Mouse (Mus musculus): ENCODE measurements at regions not wholly inside any gene's neighbourhood (a gene's known extent, or its start where the extent isn't known, plus 50 kb on each side); places are given as distances from the start of the nearest gene placed in this dataset.

DNA sequence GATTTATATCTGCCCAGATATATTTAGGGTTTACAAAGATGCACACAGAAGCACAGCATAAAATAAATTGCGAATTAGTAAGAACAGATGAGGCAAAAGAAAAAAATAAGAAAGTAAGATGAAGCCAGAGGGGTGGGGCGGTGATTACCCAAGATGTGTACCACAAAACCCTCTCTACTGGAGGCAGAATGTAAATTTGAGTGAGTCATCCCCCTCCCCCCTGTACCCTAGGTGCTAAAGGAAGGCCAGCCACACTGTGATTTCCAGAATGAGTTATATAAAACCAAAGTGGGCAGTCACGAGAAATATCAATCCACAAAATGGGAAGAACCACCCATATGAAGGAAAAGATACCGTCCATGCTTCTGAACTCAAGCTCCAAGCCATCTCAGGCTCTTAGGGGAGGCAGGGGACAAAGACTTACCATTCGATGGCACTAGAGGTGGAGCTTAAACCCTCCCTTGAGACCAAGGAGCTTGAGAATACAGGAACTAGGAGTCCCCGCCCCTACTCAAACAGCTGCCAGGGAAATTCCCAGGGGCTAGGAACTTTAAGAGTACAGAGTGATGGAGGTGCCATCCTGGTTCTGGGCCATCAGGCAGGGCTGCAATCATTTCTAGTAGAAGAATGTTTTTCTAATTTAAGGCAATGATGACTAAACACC is 383.8 kb downstream of the Bcor start:
- in situ Hi-C loops (cut with MboI, MseI): no loop called here

DNA sequence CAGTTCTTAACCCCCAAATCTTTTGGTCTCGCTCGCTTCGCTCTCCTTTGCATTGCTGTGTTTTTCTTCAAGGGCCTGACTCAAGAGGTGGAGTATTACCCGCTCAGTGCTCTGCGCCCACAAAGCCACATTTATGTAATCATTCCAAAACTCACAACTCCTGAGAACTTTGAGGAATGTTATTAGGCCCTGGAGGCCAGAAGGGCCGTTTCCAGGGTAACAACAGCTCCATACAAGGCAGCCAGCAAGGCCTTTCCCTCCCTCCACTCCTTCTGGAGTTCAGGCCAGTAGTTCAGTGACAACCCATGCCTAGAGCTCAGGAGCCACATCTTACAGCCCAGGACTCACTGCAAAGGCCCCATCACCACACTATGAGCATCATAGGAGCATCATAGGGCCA is 365.1 kb downstream of the Bcor start:
- in situ Hi-C loops (cut with MboI, MseI): no loop called here

DNA sequence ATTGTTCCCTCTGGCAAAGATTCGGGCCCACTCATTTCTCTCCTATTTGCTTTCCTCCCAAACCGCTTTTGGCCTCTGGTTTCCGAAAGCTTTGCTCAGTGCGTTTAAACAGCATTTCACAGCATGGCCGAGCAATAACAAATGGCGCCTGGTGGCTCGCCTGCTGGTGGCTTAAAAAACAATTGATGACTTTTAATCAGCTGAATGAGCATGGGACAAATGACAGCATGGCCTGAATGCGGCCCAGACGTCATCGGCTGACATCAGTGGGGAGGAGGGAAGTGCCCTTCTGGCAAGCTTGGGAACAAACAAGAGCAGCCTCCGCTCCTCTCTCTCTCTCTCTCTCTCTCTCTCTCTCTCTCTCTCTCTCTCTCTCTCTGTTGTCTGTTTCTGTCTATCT is 362.3 kb downstream of the Bcor start:
- in situ Hi-C loops (cut with MboI, MseI): no loop called here

DNA sequence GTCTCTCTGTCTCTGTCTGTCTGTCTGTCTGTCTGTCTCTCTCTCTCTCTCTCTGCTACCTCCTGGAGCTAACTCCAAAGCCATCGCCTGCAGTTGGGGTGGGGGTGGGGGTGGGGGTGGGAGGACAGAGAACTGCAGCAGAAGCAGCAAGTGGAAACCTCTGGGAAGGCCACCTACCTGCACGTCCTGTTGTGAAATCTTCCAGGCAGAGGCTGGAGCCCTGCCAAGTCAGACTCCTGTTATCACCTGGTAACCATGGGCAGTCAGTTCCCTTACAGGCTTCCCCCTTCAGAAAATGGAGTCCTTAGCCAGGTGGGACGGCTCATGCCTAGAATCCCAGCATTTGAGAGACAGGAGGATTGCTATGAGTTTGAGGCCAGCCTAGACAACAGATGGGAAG is 361.8 kb downstream of the Bcor start:
- in situ Hi-C loops (cut with MboI, MseI): no loop called here

DNA sequence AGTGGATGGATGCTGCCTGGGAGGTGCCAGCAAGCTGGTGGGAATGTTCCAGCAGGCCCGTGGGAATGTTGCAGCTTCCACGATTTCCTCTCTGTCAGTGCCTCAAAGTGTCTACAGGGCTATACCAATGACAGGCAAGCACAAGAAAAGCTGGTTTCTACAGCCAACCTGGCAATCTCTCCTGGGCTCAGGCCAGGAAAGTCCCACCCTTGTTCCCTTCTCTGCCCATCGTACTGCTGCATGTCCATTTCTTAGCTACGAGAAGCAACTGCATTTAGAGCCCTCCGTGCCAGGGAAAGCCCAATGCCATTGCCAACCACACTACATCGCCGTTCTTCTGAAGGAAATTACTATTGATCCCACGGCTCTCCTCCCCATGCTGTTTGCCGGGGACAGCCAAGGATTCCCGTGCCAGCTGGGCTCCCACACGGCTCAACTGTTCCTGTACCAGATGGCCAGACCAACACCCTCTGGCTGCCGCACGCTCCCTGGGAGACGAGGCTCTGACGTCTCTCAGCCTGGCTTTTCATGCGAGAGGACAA is 359.7 kb downstream of the Bcor start:
- in situ Hi-C loops (cut with MboI, MseI): loop anchor here (5.0 to 10.0 kb wide), 3 partner anchors 166 to 334 kb away; no protein-coding TSS in a partner anchor

DNA sequence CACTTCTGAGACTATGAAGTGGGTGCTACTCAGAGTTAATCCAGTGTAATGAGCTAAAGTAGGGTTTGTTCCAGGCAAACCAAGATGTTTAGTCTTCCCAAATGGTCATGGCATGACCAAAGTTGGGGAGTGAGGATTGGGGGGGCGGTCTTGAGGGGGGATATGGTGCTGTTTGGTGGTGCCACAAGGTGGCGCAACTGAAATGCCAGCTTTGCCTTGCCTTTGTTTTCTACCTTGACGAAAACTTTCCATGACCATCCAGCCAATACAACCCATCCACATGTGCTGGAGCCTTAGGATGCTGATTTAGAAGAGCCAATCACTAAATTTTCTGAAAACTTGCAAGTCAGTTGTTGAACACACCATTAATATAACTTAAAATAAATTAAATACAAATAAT is 358.9 kb downstream of the Bcor start:
- in situ Hi-C loops (cut with MboI, MseI): loop anchor here (5.0 to 10.0 kb wide), 3 partner anchors 166 to 334 kb away; no protein-coding TSS in a partner anchor

DNA sequence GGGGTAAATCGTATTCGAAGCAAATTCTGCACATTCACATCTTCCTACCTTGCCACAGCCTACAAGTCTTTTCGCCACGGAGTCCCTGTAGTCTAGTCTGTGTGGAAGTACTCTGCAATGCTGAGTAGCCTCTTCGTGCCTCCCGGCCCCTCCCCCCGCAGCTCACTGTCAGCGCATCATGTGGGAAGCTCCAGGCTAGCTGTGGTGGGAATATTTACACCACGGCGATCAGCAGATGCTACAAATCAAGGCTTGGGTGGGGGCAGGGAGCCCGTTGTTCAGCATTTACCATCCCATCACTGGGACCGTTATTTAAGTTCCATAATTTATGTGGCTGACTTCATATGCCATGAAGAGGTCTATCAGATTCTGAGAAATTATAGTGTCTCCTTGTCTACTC is 358.5 kb downstream of the Bcor start:
- in situ Hi-C loops (cut with MboI, MseI): loop anchor here (5.0 to 10.0 kb wide), 3 partner anchors 167 to 333 kb away; no protein-coding TSS in a partner anchor

DNA sequence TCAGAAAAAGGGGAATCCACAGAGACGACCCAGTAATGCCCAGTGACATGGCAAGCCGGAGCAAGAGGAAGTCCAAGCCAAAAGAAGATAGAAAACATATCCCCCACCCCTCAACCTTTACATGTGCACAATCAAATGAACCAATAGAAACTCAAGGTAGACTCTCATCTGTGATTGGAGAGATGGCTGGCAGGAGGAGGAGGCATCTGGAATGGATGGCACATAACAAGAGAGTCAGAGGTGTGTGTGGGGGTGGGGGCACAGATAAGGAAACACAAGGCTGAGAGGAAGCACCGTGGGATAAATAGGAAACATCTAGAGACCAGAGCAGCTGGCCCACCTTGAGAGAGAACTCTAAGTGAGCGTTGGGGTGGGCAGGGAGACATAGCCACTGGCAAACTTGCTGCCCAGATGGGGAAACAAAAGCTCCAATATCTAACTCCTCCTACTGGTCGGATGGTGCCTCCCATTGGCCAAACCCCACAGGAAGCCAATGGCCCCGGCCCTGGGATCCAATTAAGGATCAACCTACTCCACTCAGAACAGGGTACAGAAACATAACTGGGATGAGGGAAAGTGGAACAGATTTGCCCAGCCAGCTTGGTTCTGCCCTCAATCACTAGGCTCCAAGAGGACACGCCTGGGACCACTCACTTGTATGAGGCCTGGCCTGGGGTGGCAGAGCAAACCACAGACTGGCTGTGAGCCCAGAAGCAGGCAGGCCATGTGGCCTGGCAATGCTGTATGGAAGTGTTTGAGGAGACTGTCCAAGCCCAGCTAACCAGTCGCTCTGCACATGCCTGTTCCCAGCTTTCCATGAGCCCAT is 357.9 kb downstream of the Bcor start:
- in situ Hi-C loops (cut with MboI, MseI): loop anchor here (5.0 to 10.0 kb wide), 3 partner anchors 167 to 333 kb away; no protein-coding TSS in a partner anchor

DNA sequence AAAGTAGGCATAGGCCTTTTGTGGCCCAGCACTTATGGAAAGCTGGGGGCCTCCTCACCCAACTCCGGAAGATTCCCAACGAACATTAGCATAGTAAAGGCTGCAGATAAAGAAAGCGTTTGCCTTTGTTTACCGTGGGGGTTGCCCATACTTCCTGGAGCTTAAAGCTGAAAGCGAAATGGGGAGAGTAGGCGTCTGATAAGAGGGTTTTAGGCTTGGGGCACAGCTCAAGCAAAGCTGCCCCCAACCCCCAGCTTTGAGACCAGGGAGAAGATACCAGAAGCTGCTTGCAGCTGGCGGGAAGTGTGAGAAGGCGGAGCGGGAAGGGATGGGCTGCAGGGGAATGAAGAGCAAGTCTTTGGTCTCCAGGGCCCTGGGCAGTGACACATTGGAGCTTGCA is 356.9 kb downstream of the Bcor start:
- in situ Hi-C loops (cut with MboI, MseI): loop anchor here (5.0 to 10.0 kb wide), 3 partner anchors 168 to 332 kb away; no protein-coding TSS in a partner anchor

DNA sequence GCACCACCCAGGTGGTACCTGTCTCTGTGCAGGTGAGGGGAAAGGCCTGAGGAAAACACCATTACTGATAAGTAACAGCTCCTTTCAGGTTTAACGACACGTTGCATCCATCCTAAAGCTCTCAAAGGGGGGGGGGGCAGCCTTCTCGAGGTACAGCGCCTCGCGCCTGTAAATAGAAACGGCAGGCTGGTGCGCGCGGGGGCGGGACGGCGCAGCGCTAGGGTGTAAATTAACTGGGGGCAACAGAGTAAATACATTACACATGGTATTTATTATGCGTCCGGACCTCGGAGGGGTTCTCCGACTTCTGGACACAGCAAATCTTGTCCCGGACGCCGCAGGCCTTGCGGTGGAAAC is 353.3 kb downstream of the Bcor start:
- in situ Hi-C loops (cut with MboI, MseI): loop anchor here (10.0 kb wide), 2 partner anchors 172 to 328 kb away; no protein-coding TSS in a partner anchor

DNA sequence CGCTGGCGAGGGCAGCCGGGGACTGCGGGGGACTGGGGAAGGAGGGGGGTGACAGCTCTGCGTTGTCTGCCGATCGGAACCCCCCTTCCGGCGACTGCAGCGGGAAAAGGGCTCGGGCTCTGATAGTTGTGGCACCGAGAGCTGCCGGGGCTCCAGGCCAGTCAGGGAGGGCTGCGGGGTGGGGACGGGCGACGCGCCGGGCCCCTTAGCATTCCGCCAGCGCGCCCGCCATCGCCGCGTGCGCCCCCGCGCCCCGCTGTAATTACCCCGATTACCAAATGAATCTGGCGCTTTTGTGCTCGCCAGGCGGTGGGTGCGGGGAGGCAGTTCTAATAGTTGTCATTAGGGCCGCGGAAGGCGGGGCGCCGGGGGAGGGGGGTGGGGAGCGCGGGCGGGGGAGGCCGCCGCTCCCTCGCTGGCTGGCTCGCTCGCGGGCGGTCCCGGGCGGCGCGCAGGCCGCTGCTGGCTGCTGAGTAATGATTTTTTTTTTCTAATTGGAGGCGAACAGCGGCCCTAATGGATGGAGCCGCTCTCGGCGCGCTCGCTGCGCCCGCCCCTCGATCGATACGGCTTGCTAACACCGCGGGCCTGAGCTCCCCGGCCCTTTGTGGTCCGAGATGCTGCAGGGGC is 352.8 kb downstream of the Bcor start:
- in situ Hi-C loops (cut with MboI, MseI): loop anchor here (10.0 kb wide), 2 partner anchors 173 to 327 kb away; no protein-coding TSS in a partner anchor

DNA sequence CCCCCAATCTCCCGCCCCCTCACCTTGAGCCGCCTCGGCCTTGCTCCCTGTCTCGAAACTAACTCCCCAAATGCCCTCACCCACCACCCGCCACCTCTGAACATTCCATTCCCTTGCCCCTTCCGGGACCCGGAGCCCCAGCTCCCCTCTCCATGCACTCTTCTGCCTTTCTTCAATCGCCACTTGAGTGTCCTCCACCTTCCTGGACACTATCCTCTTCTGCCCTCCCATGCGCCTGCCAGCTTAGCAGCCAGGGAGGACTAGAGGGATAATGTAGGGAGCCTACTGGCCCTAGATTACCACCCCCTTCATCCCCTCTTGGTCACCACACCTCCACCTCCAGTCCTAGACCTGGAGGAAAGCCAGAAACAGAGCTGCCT is 352.3 kb downstream of the Bcor start:
- in situ Hi-C loops (cut with MboI, MseI): loop anchor here (10.0 kb wide), 2 partner anchors 173 to 327 kb away; no protein-coding TSS in a partner anchor

DNA sequence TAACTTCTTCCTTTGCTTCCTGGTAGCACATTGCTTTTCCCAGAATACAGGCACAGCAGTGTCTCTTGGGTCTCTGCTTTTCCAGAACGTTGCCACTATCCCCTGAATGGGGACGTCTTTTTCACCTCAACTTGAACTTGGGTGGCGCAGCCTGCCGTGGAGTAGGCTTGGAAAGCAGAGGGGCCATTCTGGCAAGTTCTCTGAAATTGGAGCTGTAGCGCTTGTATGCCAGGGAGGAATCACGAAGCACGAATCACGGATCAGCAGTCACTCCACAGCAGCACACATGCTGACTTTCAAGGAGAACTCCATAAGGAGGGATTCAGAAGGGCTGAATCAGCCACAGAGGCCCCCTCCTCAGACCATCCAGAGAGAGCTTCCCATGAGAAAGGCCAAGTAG is 351.2 kb downstream of the Bcor start:
- in situ Hi-C loops (cut with MboI, MseI): loop anchor here (10.0 kb wide), 2 partner anchors 174 to 326 kb away; no protein-coding TSS in a partner anchor

DNA sequence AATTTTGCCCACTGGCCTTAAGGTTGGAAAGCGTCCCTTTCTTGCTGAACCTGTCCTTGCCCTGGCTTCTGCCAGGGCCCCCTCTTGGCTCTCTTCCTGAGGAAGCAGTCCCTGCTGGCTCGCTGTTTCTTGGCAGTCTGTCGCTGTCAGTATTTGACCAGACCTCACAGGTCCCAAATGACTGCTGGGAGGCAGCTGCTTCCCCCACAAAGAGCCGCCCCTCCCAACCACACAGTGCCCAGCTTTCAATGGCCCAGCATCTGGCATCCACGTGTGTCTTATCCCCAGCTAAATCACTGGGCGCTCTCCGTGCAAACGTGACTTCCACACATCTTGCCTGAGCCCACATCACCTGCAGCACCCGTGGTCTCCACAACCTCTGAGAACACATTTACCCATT is 345.3 kb downstream of the Bcor start:
- in situ Hi-C loops (cut with MboI, MseI): loop anchor here (5.0 kb wide), 1 partner anchor 102 kb away; no protein-coding TSS in a partner anchor

DNA sequence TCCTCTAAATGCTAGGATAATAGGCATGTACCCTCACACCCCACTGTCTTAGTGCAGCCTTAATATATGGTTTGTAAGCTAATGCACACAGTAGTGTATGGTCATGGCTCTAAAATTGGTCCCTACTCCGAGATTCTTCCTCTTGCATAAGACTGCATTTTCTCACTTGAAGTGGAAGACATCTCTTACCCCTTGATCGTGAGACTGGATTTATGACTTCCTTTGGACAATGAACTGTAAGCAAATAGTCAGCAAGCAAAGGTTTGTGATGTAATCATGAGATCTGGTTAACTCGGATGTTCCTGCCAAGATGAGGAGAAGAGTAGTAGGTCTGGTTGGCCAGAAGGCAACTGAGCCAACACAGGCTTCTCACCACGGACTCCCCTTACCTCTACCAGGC is 344.3 kb downstream of the Bcor start:
- in situ Hi-C loops (cut with MboI, MseI): no loop called here

DNA sequence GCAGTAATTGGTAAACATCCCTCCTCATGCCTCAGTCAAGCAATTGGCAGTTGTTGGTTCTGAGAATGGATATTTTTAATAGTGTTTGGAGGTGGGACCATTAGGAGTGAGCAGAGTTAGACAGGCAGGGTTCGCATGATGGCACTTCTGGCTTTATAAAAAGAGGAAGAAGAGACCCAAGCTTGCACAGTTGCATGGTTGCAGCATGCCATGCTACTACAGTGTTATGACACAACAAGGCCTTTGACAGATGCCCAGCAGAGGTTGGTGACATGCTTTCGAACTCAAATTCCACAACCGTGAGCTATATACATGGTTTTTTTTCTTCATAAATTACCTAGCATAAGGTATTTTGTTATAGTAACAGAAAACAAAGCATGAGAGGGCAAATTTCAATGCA is 341.5 kb downstream of the Bcor start:
- in situ Hi-C loops (cut with MboI, MseI): no loop called here

DNA sequence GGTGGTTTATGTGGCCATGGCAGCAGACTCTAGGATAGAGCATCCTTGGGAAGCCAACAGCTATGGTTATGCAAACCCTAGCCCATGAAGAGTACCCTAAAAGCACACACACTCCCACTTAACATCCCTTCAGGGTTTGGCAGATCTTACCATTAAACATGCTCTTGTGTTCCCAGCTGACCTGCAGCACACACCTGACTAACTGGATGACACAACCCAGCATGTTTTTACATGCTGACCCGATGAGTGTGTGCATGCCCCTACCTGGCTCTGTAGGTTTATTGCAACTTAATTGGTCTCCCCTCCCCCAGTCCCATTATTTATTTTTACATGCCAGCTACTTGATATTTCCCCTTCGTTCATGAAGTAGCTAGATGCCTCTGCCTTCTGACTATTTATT is 339.0 kb downstream of the Bcor start:
- in situ Hi-C loops (cut with MboI, MseI): no loop called here

DNA sequence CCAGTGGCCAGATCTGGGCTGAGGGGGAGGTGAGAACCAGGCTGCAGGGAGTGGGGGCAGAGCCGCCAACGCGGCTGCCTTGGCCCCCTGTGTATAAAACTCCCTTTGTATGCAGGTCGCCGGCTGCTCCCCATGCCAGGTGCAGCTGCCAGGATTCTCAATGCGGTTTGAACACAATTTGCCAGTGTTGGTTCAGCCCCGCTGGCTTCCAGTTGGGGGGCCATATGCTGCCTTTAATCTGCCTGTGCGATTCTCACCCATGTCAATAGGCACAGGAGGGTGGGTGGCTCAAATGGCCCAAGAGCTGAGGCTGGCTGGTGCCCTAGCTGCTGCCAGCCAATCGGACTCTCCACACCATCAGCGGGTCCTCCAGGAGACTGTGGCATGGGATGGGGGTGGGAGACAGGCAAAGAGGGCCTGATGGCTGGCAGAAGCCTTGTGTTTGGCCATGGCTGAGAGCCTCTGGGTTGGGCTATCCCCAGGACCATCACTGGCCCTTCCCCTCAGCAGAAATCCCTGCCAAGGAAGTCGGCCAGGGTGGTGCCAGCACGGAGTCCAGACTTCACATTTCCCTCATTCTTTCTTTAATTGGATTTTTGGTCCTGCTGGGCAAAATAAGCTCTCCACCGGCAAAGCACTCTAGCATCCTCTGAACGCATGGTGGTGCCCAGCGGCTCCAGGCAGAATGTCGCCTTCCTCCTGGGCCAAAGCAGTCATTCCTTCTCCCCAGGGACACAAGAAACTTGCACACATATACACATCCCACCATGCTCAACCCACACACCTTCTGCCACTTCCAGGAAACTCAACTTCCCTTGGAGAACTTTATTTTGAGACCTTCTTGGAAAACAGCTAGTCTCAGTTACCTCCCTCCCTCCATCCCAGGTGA is 338.0 kb downstream of the Bcor start:
- in situ Hi-C loops (cut with MboI, MseI): no loop called here

DNA sequence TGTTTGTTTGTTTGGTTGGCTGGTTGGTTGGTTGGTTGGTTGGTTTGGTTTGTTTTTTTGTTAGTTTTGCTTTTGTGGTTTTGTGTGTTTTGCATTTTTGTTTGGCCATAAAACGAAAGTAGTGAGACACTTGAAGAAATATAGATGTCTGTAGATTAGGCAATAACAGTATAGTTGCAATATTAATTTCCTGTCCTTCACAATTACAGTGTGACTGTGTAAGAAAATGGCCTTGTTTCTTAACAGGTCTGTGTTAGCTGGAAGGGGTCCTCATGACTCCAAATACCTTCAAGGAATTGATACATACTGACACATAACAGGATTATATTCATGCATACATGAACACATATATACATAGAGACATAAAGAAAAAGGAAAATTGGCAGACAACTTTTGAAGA is 334.2 kb downstream of the Bcor start:
- in situ Hi-C loops (cut with MboI, MseI): no loop called here

DNA sequence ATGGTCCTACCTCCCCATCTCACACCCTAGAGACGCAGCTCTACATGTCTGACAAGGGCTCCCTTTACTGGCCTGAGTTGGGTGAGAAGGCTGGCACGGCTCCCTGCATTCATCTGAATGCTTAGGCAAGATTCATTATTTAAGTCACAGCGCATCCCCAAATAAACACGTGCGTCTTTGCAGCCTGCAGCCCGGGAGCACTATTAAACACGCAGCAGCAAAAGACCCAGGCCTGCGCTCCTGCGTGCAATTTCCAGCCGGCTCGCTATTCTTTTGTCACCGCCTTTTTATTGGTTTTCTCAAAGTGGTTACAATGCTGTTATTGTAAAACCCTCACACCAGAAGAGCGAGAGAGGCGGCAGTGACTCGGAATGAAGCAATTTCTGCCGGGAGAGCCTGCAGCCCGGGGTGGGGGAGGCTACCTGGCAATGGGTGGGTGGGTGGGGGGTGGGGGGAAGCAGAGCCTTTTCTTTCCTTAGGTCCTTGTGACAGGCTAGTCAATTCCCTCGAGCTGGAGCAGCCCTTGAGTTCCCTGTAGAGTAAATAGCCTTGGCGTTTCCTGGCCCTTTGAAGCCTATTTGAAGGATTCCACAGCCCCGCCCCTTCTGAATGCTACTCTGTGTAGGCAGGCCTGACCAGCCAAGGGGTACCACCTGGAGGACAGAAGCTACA is 333.3 kb downstream of the Bcor start:
- in situ Hi-C loops (cut with MboI, MseI): no loop called here
